Mouse (Mus musculus) neural tube, embryonic 13.5 days (tissue): ENCODE measurements at regions not wholly inside any gene's neighbourhood (a gene's known extent, or its start where the extent isn't known, plus 50 kb on each side); places are given as distances from the start of the nearest gene placed in this dataset.

Experiments
- ATAC-seq: fragments of 200-750 bp; cut with Nextera tagmentation; 2 replicates; pipeline ENCODE4 v1.8.0; 2017; ENCODE audit warnings: low read depth, mild to moderate bottlenecking, moderate TSS enrichment, moderate library complexity
- H3K27ac ChIP-seq: fragments of 300-500 bp; sonication (generic); replicated peaks from 2 replicates; pipeline ENCODE4 v1.5.1; 2015; ENCODE audit warnings: moderate library complexity, mild to moderate bottlenecking, inconsistent platforms
- H3K27me3 ChIP-seq: fragments of 300-500 bp; sonication (generic); 2 replicates; pipeline ENCODE4 v1.6.1; 2015; ENCODE audit warnings: mild to moderate bottlenecking, inconsistent platforms
- H3K36me3 ChIP-seq: fragments of 300-500 bp; sonication (generic); 2 replicates; pipeline ENCODE4 v1.6.1; 2015; ENCODE audit warnings: mild to moderate bottlenecking, inconsistent platforms
- H3K4me1 ChIP-seq: fragments of 300-500 bp; sonication (generic); replicated peaks from 2 replicates; pipeline ENCODE4 v1.6.1; 2015; ENCODE audit warnings: inconsistent platforms
- H3K4me2 ChIP-seq: fragments of 300-500 bp; sonication (generic); 2 replicates; pipeline ENCODE4 v1.6.1; 2015; ENCODE audit warnings: inconsistent platforms, mild to moderate bottlenecking, moderate library complexity
- H3K4me3 ChIP-seq: fragments of 300-500 bp; sonication (generic); 2 replicates; pipeline ENCODE4 v1.5.1; 2015; ENCODE audit warnings: mild to moderate bottlenecking, inconsistent platforms
- H3K9ac ChIP-seq: fragments of 300-500 bp; sonication (generic); 2 replicates; pipeline ENCODE4 v1.6.1; 2015; ENCODE audit warnings: moderate library complexity, mild to moderate bottlenecking, inconsistent platforms
- H3K9me3 ChIP-seq: fragments of 300-500 bp; sonication (generic); 2 replicates; pipeline ENCODE4 v1.6.1; 2016; ENCODE audit warnings: inconsistent platforms
- WGBS: fragments of 180-500 bp; shearing (Covaris S2); methylation state at CpG from one replicate; pipeline ENCODE4 v1.1.7; 2015; 5-methylcytosine and 5-hydroxymethylcytosine counted together

DNA sequence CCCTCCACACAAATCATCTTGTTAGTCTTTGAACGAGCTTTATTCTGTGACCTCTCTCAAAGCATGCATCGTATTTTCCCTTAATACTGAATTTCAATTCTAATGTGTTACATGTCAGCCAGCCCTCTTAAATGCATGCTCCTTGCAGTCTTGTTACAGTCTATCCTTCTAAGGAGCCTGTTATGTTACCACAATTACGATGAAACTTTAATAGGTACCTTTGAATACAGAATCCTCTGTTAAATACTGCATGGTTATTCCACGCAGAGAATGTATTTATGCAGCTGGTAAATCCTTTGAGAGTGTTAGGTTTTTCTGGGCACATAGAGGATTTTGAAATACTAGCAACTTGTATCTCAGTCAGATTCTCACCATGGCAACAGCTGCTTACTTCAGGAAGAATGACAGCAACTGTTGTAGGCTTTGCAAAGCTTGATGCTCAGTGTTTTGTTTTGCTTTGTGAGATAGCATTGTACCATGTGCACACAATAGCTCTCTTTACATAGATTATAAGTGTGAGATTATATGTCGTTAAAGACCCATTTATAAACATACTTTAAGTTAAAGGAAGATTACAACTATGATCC lies 532.9 kb upstream of the Negr1 start:
- H3K9ac ChIP-seq: no peak overlapping the region
- no peaks in the 10 kb centered on the region for H3K4me1 ChIP-seq
- no peaks in the 10 kb centered on the region for H3K9me3 ChIP-seq
- ATAC-seq: no peak
- H3K27me3 ChIP-seq: no peaks in the 10 kb centered on the region
- no peak overlapping the region for H3K4me2 ChIP-seq
- no peaks in the 10 kb centered on the region for H3K36me3 ChIP-seq
- H3K4me3 ChIP-seq: no peak overlapping the region
- 66% methylated on average over 5 of the region's 5 CpGs for WGBS
- no peak overlapping the region for H3K27ac ChIP-seq

DNA sequence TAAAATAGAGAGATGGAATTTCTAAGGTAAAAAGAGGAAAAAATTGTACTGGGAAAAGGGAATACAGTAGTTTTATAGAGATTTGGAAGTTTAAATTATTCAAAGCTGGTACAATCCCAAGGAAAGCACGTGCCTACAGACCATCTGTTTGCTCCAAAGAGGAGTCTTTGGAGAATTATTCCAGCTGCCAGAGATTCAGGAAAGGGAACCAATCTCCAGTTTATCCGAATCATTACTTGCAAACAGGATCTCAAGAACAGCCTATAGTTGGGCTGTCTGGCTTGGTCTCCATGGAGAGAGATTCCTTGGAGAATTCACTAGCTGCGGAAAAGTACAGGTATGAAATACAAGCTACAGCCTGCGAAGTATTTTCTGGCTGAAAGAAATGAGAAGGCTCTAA lies 491.3 kb upstream of the Negr1 start:
- no peak for ATAC-seq
- 84% methylated on average over 4 of the region's 4 CpGs for WGBS

DNA sequence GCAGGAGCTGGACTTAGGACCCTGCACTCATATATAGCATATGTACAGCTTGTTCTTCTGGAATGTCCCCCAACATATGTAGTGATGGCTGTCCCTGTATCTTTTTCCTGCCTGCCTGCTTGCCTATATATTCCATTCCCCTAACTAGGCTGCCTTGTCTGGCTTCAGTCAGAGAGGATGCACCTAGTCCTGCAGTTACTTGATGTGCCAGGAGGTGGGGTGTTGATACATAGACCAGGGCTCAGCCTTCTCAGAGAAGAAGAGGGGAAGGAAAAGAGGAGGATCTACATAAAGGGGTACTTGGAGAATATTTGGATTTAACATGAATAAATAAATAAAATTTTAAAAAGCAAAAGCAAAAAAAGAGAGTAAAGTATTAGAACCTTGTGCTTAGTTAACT lies 479.3 kb upstream of the Negr1 start:
- no peak for ATAC-seq
- Histone ChIP-seq H3K36me3 (no peaks in the 10 kb centered on the region), H3K9ac (no peak overlapping the region), H3K4me2 (no peak overlapping the region), H3K9me3 (no peaks in the 10 kb centered on the region), H3K27ac (no peak overlapping the region), H3K27me3 (no peaks in the 10 kb centered on the region), H3K4me3 (no peak overlapping the region), H3K4me1 (no peaks in the 10 kb centered on the region)

More for the DNA sequence above, 491.3 kb upstream of the Negr1 start:
- H3K36me3 ChIP-seq: no peaks in the 10 kb centered on the region
- no peak overlapping the region for H3K9ac ChIP-seq
- H3K4me1 ChIP-seq: no peaks in the 10 kb centered on the region
- no peak overlapping the region for H3K27ac ChIP-seq
- no peak overlapping the region for H3K4me3 ChIP-seq
- H3K4me2 ChIP-seq: no peak overlapping the region
- H3K27me3 ChIP-seq: no peaks in the 10 kb centered on the region
- no peaks in the 10 kb centered on the region for H3K9me3 ChIP-seq

DNA sequence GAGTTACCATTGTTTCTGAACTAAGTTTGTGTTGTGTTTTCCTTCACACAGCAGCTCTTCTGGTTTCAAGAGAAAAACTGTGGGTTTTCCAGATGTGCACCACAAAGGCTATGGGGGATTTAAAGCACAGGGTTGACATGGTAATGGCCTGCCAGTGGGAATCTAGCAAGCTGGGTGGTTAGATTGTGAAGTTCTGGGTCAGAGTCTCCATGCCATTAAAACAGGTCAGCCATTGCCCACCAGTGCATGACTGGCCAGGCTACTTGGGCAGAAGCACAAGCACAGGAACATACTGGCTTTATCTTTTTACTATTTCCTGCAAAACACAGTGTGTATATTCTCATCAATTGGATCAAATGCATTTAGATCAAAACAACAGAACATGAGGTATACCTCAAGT lies 467.9 kb upstream of the Negr1 start:
- Histone ChIP-seq H3K36me3 (no peaks in the 10 kb centered on the region), H3K4me1 (no peaks in the 10 kb centered on the region), H3K4me2 (no peak overlapping the region), H3K4me3 (no peak overlapping the region), H3K9me3 (no peaks in the 10 kb centered on the region), H3K27ac (no peak overlapping the region), H3K27me3 (no peaks in the 10 kb centered on the region), H3K9ac (no peak overlapping the region)
- no peak for ATAC-seq

DNA sequence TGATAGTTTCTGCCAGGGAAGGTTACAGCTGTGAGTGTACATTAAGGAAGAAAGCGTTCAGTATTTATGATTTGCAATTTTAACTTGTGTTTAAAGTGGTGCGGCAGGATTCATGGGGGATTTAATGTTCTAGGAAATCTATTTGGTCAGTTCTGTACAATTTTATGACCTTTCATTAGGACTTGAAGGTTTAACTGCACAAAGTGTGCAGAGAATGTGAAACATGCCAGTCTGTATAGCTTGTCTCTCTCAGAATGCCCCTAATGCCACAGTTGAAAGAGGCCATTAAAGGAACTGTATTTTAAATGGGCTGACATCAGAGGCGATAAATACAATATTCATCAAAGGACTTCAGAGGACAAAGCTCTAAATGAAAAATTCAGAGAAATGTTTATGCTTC lies 466.6 kb upstream of the Negr1 start:
- Histone ChIP-seq H3K27ac (no peak overlapping the region), H3K4me3 (no peak overlapping the region), H3K36me3 (no peaks in the 10 kb centered on the region), H3K4me2 (no peak overlapping the region), H3K27me3 (no peaks in the 10 kb centered on the region), H3K9ac (no peak overlapping the region), H3K9me3 (no peaks in the 10 kb centered on the region), H3K4me1 (no peaks in the 10 kb centered on the region)
- no peak for ATAC-seq
- 73% methylated on average over 3 of the region's 3 CpGs for WGBS

DNA sequence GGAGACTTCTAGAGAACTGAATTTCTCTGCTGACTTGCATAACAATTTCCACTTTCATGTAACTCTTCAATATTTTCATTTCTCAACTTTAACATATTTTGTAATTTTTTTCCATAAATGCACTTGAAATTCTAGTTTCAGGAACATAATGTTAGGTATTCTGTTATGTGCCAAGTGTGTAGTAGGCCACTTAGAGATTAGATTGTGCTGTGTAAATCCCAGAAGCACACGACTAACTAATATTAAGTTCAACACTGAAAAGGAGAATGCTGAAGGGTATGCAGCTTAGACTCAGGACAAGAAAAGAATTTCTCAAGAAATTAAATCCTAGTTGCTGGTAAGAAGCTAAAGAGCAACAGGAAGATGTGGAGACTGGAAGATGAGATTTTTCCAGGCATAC lies 455.8 kb upstream of the Negr1 start:
- Histone ChIP-seq H3K36me3 (no peaks in the 10 kb centered on the region), H3K9me3 (no peaks in the 10 kb centered on the region), H3K4me2 (no peak overlapping the region), H3K27me3 (no peaks in the 10 kb centered on the region), H3K27ac (no peak overlapping the region), H3K4me3 (no peak overlapping the region), H3K9ac (no peak overlapping the region), H3K4me1 (no peaks in the 10 kb centered on the region)
- no peak for ATAC-seq
- 93% methylated on average over 1 of the region's 1 CpGs for WGBS

DNA sequence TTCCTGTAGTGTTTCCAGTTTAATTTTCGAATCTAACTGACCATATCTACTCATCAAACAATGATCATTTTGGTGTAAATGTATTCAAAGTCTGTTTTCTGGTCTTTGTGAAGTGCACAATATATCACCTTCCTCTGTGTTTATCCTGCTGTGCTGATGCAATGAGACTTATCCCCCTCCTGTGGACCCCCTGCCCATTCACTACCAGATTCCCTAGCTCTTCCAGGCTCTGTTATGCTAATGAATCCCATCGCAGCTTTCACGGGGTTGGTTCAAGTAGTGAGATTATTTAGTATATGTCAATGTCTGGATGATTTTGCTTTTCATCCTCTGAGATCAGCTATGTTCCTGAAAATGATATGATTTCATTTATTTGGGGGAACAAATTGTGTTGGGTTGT lies 441.3 kb upstream of the Negr1 start:
- Histone ChIP-seq H3K9me3 (no peaks in the 10 kb centered on the region), H3K9ac (no peak overlapping the region), H3K4me1 (no peaks in the 10 kb centered on the region), H3K36me3 (no peaks in the 10 kb centered on the region), H3K4me3 (no peak overlapping the region), H3K4me2 (no peak overlapping the region), H3K27me3 (no peaks in the 10 kb centered on the region), H3K27ac (no peak overlapping the region)
- WGBS: 21% methylated on average over 3 of the region's 3 CpGs
- ATAC-seq: no peak

DNA sequence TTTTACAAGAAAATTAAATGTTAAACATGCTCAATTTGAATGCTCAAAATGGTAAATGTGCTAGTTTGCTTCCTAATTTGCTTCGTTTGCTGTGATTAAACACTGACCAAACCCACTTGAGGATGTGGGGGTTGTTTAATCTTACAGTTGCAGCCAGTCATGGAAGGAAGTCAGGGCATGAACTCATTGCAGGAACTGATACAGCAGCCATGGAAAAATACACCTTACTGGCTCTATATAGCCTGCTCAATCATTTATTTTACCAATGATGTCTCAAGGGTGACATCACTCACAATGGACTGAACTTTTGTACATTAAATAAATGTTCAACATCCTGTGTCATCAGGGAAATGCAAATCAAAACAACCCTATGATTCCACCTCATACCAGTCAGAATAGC lies 430.0 kb upstream of the Negr1 start:
- ATAC-seq: no peak

DNA sequence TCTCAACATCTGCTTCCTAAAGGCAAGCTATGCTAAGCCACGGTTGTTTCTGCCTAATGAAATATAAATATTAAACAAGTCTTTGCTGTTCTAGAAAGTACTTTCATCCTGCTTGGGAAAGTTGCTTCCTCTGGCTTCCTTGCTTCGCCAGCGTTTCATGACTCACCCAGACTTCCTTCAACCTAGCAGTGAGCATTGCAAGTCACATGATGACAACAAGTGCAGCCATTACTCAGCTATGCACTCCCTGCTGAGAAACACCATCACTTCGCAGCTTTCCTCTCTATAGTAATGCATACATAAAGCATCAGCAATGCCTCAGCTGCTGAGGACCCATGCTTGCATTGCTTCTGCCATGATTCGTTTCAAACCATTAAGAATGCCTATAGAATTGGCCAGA lies 420.2 kb upstream of the Negr1 start:
- H3K9me3 ChIP-seq: no peaks in the 10 kb centered on the region
- no peak overlapping the region for H3K4me3 ChIP-seq
- ATAC-seq: no peak
- 69% methylated on average over 5 of the region's 5 CpGs for WGBS
- H3K4me1 ChIP-seq: no peaks in the 10 kb centered on the region
- no peaks in the 10 kb centered on the region for H3K27me3 ChIP-seq
- no peaks in the 10 kb centered on the region for H3K36me3 ChIP-seq
- no peak overlapping the region for H3K9ac ChIP-seq
- no peak overlapping the region for H3K27ac ChIP-seq
- no peak overlapping the region for H3K4me2 ChIP-seq

More for the DNA sequence above, 430.0 kb upstream of the Negr1 start:
- no peak overlapping the region for H3K4me2 ChIP-seq
- H3K4me1 ChIP-seq: no peaks in the 10 kb centered on the region
- no peaks in the 10 kb centered on the region for H3K36me3 ChIP-seq
- H3K9me3 ChIP-seq: no peaks in the 10 kb centered on the region
- no peaks in the 10 kb centered on the region for H3K27me3 ChIP-seq
- H3K27ac ChIP-seq: no peak overlapping the region
- no peak overlapping the region for H3K4me3 ChIP-seq
- no peak overlapping the region for H3K9ac ChIP-seq
- 75% methylated on average over 1 of the region's 1 CpGs for WGBS

DNA sequence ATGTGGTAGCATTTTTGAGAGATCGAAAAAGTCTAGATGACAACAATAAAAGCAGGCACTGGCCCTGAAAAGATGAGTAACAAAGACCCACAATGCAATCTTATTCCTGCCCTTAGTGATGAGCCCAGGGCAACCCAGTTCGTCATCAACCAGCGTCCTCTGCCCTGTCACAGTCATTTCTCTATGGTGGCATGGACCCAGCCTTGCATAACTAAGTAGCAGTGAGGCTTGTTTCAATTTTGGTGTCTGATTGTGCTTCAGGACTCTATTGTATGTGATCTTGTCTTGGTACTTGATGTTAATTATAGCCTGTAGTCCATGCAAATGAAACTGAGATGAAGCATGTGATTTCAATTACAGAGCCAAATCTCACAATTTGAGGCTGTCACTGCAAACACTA lies 412.3 kb upstream of the Negr1 start:
- Histone ChIP-seq H3K4me1 (no peaks in the 10 kb centered on the region), H3K27ac (no peak overlapping the region), H3K4me3 (no peak overlapping the region), H3K4me2 (no peak overlapping the region), H3K36me3 (no peaks in the 10 kb centered on the region), H3K9ac (no peak overlapping the region), H3K27me3 (no peaks in the 10 kb centered on the region), H3K9me3 (no peaks in the 10 kb centered on the region)
- ATAC-seq: no peak
- 84% methylated on average over 3 of the region's 3 CpGs for WGBS

DNA sequence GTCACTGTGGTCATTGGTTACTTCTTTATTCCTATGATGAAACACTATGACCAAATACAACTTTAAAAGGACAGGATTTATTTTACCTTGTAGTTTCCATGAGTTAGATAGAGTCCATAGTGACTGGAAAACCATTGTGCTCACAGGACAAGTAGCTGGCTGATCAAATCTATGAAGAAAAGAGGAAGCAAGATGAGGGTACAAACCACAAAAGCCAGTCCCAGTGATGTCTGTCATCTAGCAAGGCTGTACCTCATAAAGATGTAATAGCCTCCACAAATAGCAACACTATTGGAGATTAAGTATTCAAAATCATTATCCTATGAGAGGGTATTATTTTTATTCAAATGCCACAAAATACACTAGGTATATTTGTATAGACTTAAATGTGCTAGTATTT lies 391.5 kb upstream of the Negr1 start:
- Histone ChIP-seq H3K36me3 (no peaks in the 10 kb centered on the region), H3K9ac (no peak overlapping the region), H3K4me1 (no peaks in the 10 kb centered on the region), H3K4me3 (no peak overlapping the region), H3K4me2 (no peak overlapping the region), H3K27me3 (no peaks in the 10 kb centered on the region), H3K27ac (no peak overlapping the region), H3K9me3 (no peaks in the 10 kb centered on the region)
- no peak for ATAC-seq

DNA sequence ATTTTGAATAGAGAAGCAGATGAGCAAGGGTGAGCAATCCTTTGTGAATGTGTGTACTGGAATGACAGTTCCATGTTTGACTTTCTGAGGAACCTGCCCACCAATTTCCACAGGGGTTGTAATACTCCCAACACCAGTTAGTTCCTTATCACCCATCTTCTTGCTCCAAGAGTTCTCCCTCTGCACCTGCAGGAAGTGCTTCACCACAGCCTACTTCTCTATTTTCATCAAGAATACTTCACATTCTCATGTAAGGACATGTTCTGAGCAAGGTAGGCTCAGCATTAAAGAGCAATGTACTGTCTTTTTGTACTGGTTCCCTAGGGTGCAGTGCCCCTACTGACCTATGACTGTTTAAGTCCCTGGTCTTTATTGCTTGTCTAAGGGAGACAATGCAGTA lies 362.9 kb upstream of the Negr1 start:
- no peaks in the 10 kb centered on the region for H3K27me3 ChIP-seq
- H3K27ac ChIP-seq: no peak overlapping the region
- ATAC-seq: no peak
- no peaks in the 10 kb centered on the region for H3K4me1 ChIP-seq
- H3K9me3 ChIP-seq: no peaks in the 10 kb centered on the region
- no peak overlapping the region for H3K4me2 ChIP-seq
- H3K9ac ChIP-seq: no peak overlapping the region
- H3K36me3 ChIP-seq: no peaks in the 10 kb centered on the region
- H3K4me3 ChIP-seq: no peak overlapping the region

DNA sequence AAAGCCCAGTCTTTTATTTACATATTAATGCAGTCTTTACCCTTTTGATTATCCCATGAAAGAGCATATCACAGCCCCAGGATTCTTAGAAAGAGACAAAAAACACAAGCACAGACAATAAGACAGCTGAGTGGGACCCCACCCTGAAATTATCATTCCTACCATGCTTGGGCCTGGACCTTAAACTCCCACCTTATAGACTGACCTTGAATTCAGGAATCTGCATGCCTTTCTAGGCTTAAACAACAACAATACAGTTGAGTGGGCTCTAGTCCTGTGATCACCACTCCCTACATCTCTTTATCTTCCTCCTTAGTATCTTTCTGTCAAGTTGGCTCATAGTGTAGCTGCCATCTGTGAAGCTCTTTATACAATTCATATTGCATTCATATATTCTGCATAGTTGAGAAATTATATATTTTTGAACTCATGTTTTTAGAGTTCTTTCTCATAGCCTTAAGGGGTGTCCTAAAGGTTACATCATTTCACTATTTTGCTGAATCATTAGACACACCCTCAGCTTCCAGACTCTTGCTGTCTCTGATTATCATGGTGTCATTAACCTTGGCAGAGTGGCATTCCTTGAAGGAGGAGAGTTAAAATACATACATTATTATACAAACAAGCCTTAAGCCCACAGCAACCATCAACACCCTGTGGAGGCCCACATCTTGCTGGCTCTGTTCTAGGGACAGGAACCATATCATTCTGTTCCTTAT lies 361.7 kb upstream of the Negr1 start:
- Histone ChIP-seq H3K9ac (no peak overlapping the region), H3K27ac (no peak overlapping the region), H3K4me2 (no peak overlapping the region), H3K36me3 (no peaks in the 10 kb centered on the region), H3K9me3 (no peaks in the 10 kb centered on the region), H3K4me1 (no peaks in the 10 kb centered on the region), H3K4me3 (no peak overlapping the region), H3K27me3 (no peaks in the 10 kb centered on the region)
- ATAC-seq: no peak
